Mouse (Mus musculus): ENCODE results near the gene Gm20661.

- TF ChIP-seq POLR2A (IDR thresholded peaks at IDR 0.05; ENCODE audit: extremely low read depth, insufficient read depth, low read length) (no peak), CTCF (IDR thresholded peaks at IDR 0.05; ENCODE audit: extremely low read depth, insufficient read depth, low read length) (no peak)
These were observed 49.3 kb downstream of the Gm20661 start for GRCm38 (mm10) chr9:108032126-108032525.
